8 mouse cellular contexts compared by ENCODE assay signal in the genomic region with DNA sequence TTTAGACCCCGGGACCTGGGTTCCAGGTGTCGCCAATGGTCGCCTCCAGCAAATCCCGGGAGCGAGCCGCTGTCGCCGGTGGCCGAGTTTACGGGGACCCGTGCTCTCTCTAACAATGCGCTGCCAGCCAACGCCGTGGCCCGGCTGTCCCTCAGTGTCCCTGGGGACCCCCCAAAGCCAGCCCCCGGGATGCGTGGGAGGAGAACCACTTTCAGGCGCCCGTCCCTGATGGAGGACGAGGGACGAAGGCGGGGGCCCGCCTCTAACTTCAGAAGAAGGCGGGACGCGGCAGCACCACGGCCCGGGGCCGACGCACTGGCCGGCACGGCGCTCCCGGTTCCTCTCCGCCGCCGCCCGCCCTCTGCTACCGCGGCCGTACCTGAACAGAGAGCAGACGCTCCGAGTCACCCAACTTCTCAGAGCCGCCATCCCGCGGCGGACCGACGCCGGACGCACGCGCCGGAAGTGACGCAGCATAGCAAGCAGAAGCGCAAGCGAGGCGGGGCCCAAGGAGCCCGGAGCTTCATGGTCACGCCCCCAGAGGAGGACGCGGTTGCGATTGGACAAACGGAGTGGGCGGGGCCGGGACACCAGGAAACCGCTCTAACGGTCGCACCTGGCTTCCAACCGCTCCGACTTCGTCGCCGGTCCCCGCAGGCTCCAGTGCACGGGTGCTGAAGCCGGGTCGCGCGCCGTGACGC. TPM values are rescaled to one million over a fixed set of nuclear protein-coding genes. Genes with fewer than 3 reads are reported as not detected.
DNase-seq lines count a peak whose midpoint lies in the region; ATAC-seq and TF ChIP-seq lines count a peak whose summit lies in the region.

TSS of gene Diablo (minus strand) at position 485 of the 701 bp plus-strand sequence.

- 0 out of 2 replicates have a peak, but pooled peaks have one; percentile 7 for TF ChIP-seq CTCF in lung, postnatal 0 days (IDR thresholded peaks at IDR 0.05)

- H3K9ac ChIP-seq in lung, postnatal 0 days (replicated peaks; ENCODE audit: low read depth), result peak within 1 kb of the TSS; percentile 74

- H3K36me3 ChIP-seq in hindbrain, embryonic 10.5 days, result peaks cover 27% of the 10 kb centered on the region
- H3K36me3 ChIP-seq in lung, postnatal 0 days (ENCODE audit: insufficient read depth, low read length), result no peaks in the 10 kb centered on the region

- no peak for TF ChIP-seq EP300 in lung, postnatal 0 days (IDR thresholded peaks at IDR 0.05)

- H3K27ac ChIP-seq in hindbrain, embryonic 10.5 days, result peak within 1 kb of the TSS; percentile 92
- no peak within 1 kb of the TSS; the same call in 1 of the 2 replicates for H3K27ac ChIP-seq in lung, postnatal 0 days (ENCODE audit: low read length)

- H3K4me2 ChIP-seq in lung, postnatal 0 days (replicated peaks; ENCODE audit: low read depth, low read length), result peak within 1 kb of the TSS; percentile 98

- WGBS in hindbrain, embryonic 10.5 days, result under 1% methylated on average over 82 of the region's 82 CpGs
- 1% methylated on average over 81 of the region's 82 CpGs for WGBS in lung, postnatal 0 days

- peak; percentile 94 for ATAC-seq in frontal cortex, adult (ENCODE audit: low TSS enrichment)
- ATAC-seq in lung, postnatal 0 days, result peak; percentile 98

- peaks cover 33% of the 10 kb centered on the region for H3K4me1 ChIP-seq in hindbrain, embryonic 10.5 days (replicated peaks)
- peaks cover 9% of the 10 kb centered on the region; the same call in 1 of the 2 replicates for H3K4me1 ChIP-seq in lung, postnatal 0 days (ENCODE audit: insufficient read depth, low read depth, low read length)

- peak within 1 kb of the TSS; percentile 97 for H3K4me3 ChIP-seq in hindbrain, embryonic 10.5 days
- peak within 1 kb of the TSS; percentile 85 for H3K4me3 ChIP-seq in lung, postnatal 0 days (ENCODE audit: low read depth, low read length)

- H3K9me3 ChIP-seq in hindbrain, embryonic 10.5 days, result no peaks in the 10 kb centered on the region
- no peaks in the 10 kb centered on the region for H3K9me3 ChIP-seq in lung, postnatal 0 days (ENCODE audit: low read length)

- DNase-seq in MN1 (ENCODE audit: low spot score), result peak; percentile 97
- DNase-seq in cerebellum, adult 9-10 months, result peak; percentile 97
- DNase-seq in hindbrain, embryonic 10.5 days (ENCODE audit: low spot score), result peak; percentile 99
- peak; percentile 98 for DNase-seq in layer of hippocampus, adult 9-11 months
- DNase-seq in lung, postnatal 0 days (ENCODE audit: low spot score), result peak; percentile 100
- DNase-seq in ovary, postnatal 14 days (ENCODE audit: low spot score), result peak; percentile 96
- DNase-seq in thymus, postnatal 14 days, result peak; percentile 99

- no peaks in the 10 kb centered on the region for H3K27me3 ChIP-seq in hindbrain, embryonic 10.5 days (ENCODE audit: insufficient read depth, poor library complexity, severe bottlenecking)
- H3K27me3 ChIP-seq in lung, postnatal 0 days (replicated peaks; ENCODE audit: insufficient read depth, low read length), result no peaks in the 10 kb centered on the region

RNA-seq across cellular contexts. Expression of gene Diablo, which starts in this region (rescaled TPM):
- polyA plus RNA-seq in hindbrain, embryonic 10.5 days (2016; fragmentation: Nextera tagmentation; extraction: Ambion mirVana), result 149 and 152 TPM in 2 replicates
- 74.3 and 75.9 TPM in 2 replicates for polyA plus RNA-seq in lung, postnatal 0 days (2015; fragmentation: Nextera tagmentation; extraction: Ambion mirVana)
